Mouse (Mus musculus) heart, adult 2 months (tissue): ENCODE measurements at regions not wholly inside any gene's neighbourhood (a gene's known extent, or its start where the extent isn't known, plus 50 kb on each side); places are given as distances from the start of the nearest gene placed in this dataset.

Experiments
- CTCF ChIP-seq: fragments of 200-600 bp; IDR thresholded peaks from 2 replicates; pipeline ENCODE4 v1.8.1; 2022; ENCODE audit warnings: antibody characterized with exemption, mild to moderate bottlenecking, moderate library complexity
- POLR2A ChIP-seq: fragments of 200-500 bp; IDR thresholded peaks from 2 replicates; pipeline ENCODE4 v1.6.1; 2011; ENCODE audit warnings: mild to moderate bottlenecking, low read depth, low read length, control low read depth; ENCODE audit not compliant: insufficient read depth

DNA sequence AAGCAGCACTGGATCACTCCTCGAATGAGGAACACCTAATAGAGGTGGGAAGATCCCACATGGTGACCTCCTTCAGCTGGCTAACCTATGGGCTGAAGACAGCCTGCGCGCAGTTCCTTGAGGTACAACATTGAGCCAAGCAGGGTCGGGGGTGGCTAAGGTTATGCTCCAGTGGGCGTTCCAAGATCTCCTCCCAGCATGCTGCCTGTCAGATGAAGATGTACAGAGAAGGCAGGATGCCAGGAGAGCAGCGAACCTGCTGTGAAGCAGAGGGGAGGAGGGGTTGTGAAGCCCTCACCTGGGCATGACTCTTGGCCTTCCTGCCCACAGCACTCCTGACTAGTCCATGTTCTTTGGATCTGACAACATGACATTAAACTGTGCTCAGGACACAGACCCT lies 212.5 kb downstream of the Ccser2 start:
- TF ChIP-seq CTCF (no peak), POLR2A (no peak)
